Mouse (Mus musculus): ENCODE measurements around the gene Utp14a. TPM values are rescaled to one million over a fixed set of nuclear protein-coding genes. Genes with fewer than 3 reads are reported as not detected.

Utp14a gene
- polyA plus RNA-seq, 1 experiment from 2014 or later, result 27.5 TPM

DNA sequence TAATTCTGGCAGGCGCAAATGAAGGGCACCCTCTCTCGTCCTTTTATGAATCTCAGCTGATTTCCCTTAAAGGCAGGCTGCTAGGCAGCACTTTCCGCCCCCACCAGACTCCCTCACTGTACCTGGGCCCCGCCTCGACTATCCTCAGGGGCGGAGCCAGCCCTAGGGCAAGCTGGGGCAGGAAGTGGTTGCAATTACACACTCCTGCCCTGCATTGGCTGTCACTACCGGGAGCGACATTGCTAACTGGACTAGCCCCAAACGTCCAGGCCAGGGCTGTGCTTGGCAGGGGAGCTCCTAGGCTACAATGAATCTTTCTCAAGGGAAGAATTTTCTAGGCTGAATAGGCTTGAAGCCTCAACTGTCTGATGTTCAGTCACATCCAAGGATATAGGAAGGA lies 61.5 kb downstream of the Utp14a start:
- no peaks in the 10 kb centered on the region for H3K4me1 ChIP-seq (ENCODE audit: control insufficient read depth, insufficient read depth, low read length)
- ATAC-seq (replicated peaks; ENCODE audit: insufficient number of reproducible peaks, low FRiP score, low TSS enrichment, low read depth), result no peak
- 14% methylated on average over 9 of the region's 9 CpGs for WGBS
- H3K27me3 ChIP-seq (ENCODE audit: control insufficient read depth, insufficient read depth, low read length), result no peaks in the 10 kb centered on the region
- no peak overlapping the region for H3K4me3 ChIP-seq (ENCODE audit: low read depth, low read length)
- no peak for DNase-seq (ENCODE audit: low spot score)
- H3K36me3 ChIP-seq (replicated peaks; ENCODE audit: control insufficient read depth, insufficient read depth, low read depth, low read length), result no peaks in the 10 kb centered on the region
- H3K9me3 ChIP-seq (replicated peaks; ENCODE audit: control insufficient read depth, low read length), result no peaks in the 10 kb centered on the region
- H3K9ac ChIP-seq (replicated peaks; ENCODE audit: low read length), result no peak overlapping the region
- no peak overlapping the region for H3K4me2 ChIP-seq (ENCODE audit: low read depth, low read length)
- no peak overlapping the region for H3K27ac ChIP-seq (replicated peaks; ENCODE audit: low read depth, low read length)

Other genes starting within 250 kb of the Utp14a start
- 3.2 and 3.8 TPM in 2 replicates for gene Apln, start 222.0 kb upstream of the Utp14a start, polyA plus RNA-seq (2014; fragmentation: Nextera tagmentation; extraction: Ambion mirVana)
- gene Xpnpep2, start 148.1 kb upstream of the Utp14a start, polyA plus RNA-seq (2014; fragmentation: Nextera tagmentation; extraction: Ambion mirVana), result 2.5 and 2.7 TPM in 2 replicates
- gene Sash3, start 110.4 kb upstream of the Utp14a start, polyA plus RNA-seq (2014; fragmentation: Nextera tagmentation; extraction: Ambion mirVana), result 1.5 and 1.8 TPM in 2 replicates
- 2.7 and 2.8 TPM in 2 replicates for gene Zdhhc9, start 48.0 kb upstream of the Utp14a start, polyA plus RNA-seq (2014; fragmentation: Nextera tagmentation; extraction: Ambion mirVana)
- 3.2 and 5.0 TPM in 2 replicates for gene Bcorl1, start 84.5 kb downstream of the Utp14a start, polyA plus RNA-seq (2014; fragmentation: Nextera tagmentation; extraction: Ambion mirVana)
- gene Elf4, start 206.3 kb downstream of the Utp14a start, polyA plus RNA-seq (2014; fragmentation: Nextera tagmentation; extraction: Ambion mirVana), result 2.9 and 3.2 TPM in 2 replicates

All from embryonic facial prominence, embryonic 11.5 days (tissue).